Mouse (Mus musculus): Measurements from ENCODE around the gene Tmem97. TPM values are rescaled to one million over a fixed set of nuclear protein-coding genes. Genes with fewer than 3 reads are reported as not detected.
"Not testable (repeated sequence)": the region's sequence is repeated elsewhere in the genome, so short reads cannot be mapped to it uniquely, and the experiment has no call there.

Tmem97 gene
- polyA plus RNA-seq, 1 experiment from 2014 or later = 75.1 TPM

GRCm38 (mm10) chr11:78544449-78545111, 6.0 kb downstream of the Tmem97 start:
- Histone ChIP-seq H3K9me3 (ENCODE audit: control insufficient read depth, low read length) (no peaks in the 10 kb centered on the region), H3K27me3 (ENCODE audit: control insufficient read depth, insufficient read depth, low read length) (no peaks in the 10 kb centered on the region), H3K4me2 (ENCODE audit: low read depth) (no peak overlapping the region), H3K4me1 (ENCODE audit: control insufficient read depth, insufficient read depth, low read length) (peaks cover 9% of the 10 kb centered on the region), H3K27ac (ENCODE audit: low read depth, low read length) (no peak overlapping the region), H3K36me3 (ENCODE audit: control insufficient read depth, insufficient read depth, low read length) (peaks cover 10% of the 10 kb centered on the region; the same call in 1 of the 2 replicates), H3K4me3 (ENCODE audit: low read depth, low read length) (no peak overlapping the region), H3K9ac (ENCODE audit: low read length) (no peak overlapping the region)
- 95% methylated on average over 7 of the region's 7 CpGs for WGBS
- DNase-seq (ENCODE audit: low spot score) (no peak), ATAC-seq (ENCODE audit: insufficient read depth, low FRiP score, low TSS enrichment) (no peak)

- Histone ChIP-seq H3K4me3 (ENCODE audit: low read depth, low read length) (no peak overlapping the region), H3K4me1 (ENCODE audit: control insufficient read depth, insufficient read depth, low read length) (peaks cover 5% of the 10 kb centered on the region; the same call in 1 of the 2 replicates), H3K36me3 (ENCODE audit: control insufficient read depth, insufficient read depth, low read length) (peaks cover 10% of the 10 kb centered on the region; the same call in 1 of the 2 replicates), H3K9ac (ENCODE audit: low read length) (no peak overlapping the region), H3K27me3 (ENCODE audit: control insufficient read depth, insufficient read depth, low read length) (no peaks in the 10 kb centered on the region), H3K9me3 (ENCODE audit: control insufficient read depth, low read length) (no peaks in the 10 kb centered on the region), H3K4me2 (ENCODE audit: low read depth) (no peak overlapping the region), H3K27ac (ENCODE audit: low read depth, low read length) (no peak overlapping the region)
- 89% methylated on average over 3 of the region's 3 CpGs for WGBS
- DNase-seq (ENCODE audit: low spot score) = no peak
- ATAC-seq (ENCODE audit: insufficient read depth, low FRiP score, low TSS enrichment) = no peak
Observed at GRCm38 (mm10) chr11:78540358-78540757, 10.2 kb downstream of the Tmem97 start.

- DNase-seq (ENCODE audit: low spot score) = no peak
- H3K4me2 ChIP-seq (ENCODE audit: low read depth) = peak overlapping the region; percentile 87
- H3K27ac ChIP-seq (ENCODE audit: low read depth, low read length) = peak overlapping the region; percentile 51; the same call in 1 of the 2 replicates
- H3K4me3 ChIP-seq (ENCODE audit: low read depth, low read length) = peak overlapping the region; percentile 75
- H3K9ac ChIP-seq (ENCODE audit: low read length) = peak overlapping the region; percentile 77
- peak; percentile 28 for ATAC-seq (ENCODE audit: insufficient read depth, low FRiP score, low TSS enrichment)
- no peaks in the 10 kb centered on the region for H3K9me3 ChIP-seq (ENCODE audit: control insufficient read depth, low read length)
- H3K36me3 ChIP-seq (ENCODE audit: control insufficient read depth, insufficient read depth, low read length) = peaks cover 4% of the 10 kb centered on the region; the same call in 1 of the 2 replicates
- 4% methylated on average over 14 of the region's 14 CpGs for WGBS
- H3K4me1 ChIP-seq (ENCODE audit: control insufficient read depth, insufficient read depth, low read length) = peaks cover 13% of the 10 kb centered on the region
- no peaks in the 10 kb centered on the region for H3K27me3 ChIP-seq (ENCODE audit: control insufficient read depth, insufficient read depth, low read length)
Observed at GRCm38 (mm10) chr11:78536690-78537084, 13.9 kb downstream of the Tmem97 start.

- ATAC-seq (ENCODE audit: insufficient read depth, low FRiP score, low TSS enrichment) = peak; percentile 96
- Histone ChIP-seq H3K4me3 (ENCODE audit: low read depth, low read length) (peak within 1 kb of the TSS; percentile 75), H3K4me1 (ENCODE audit: control insufficient read depth, insufficient read depth, low read length) (peaks cover 13% of the 10 kb centered on the region), H3K27ac (ENCODE audit: low read depth, low read length) (peak within 1 kb of the TSS; percentile 51), H3K4me2 (ENCODE audit: low read depth) (peak within 1 kb of the TSS; percentile 87), H3K36me3 (ENCODE audit: control insufficient read depth, insufficient read depth, low read length) (peaks cover 4% of the 10 kb centered on the region; the same call in 1 of the 2 replicates), H3K9ac (ENCODE audit: low read length) (peak within 1 kb of the TSS; percentile 77), H3K27me3 (ENCODE audit: control insufficient read depth, insufficient read depth, low read length) (no peaks in the 10 kb centered on the region), H3K9me3 (ENCODE audit: control insufficient read depth, low read length) (no peaks in the 10 kb centered on the region)
- WGBS = under 1% methylated on average over 52 of the region's 52 CpGs
- peak; percentile 98 for DNase-seq (ENCODE audit: low spot score)
Observed at GRCm38 (mm10) chr11:78536080-78536689, 14.4 kb downstream of the Tmem97 start, which contains the start of the genes Tnfaip1 and Ift20. TSS of gene Tnfaip1 (minus strand) at chr11:78536332. TSS of gene Ift20 (plus strand) at chr11:78536361.

GRCm38 (mm10) chr11:78535376-78536079, 15.0 kb downstream of the Tmem97 start:
- Histone ChIP-seq H3K27me3 (ENCODE audit: control insufficient read depth, insufficient read depth, low read length) (no peaks in the 10 kb centered on the region), H3K4me1 (ENCODE audit: control insufficient read depth, insufficient read depth, low read length) (peaks cover 13% of the 10 kb centered on the region), H3K9ac (ENCODE audit: low read length) (peak overlapping the region; percentile 58), H3K27ac (ENCODE audit: low read depth, low read length) (peak overlapping the region; percentile 39), H3K4me3 (ENCODE audit: low read depth, low read length) (peak overlapping the region; percentile 75), H3K4me2 (ENCODE audit: low read depth) (peak overlapping the region; percentile 66), H3K9me3 (ENCODE audit: control insufficient read depth, low read length) (no peaks in the 10 kb centered on the region), H3K36me3 (ENCODE audit: control insufficient read depth, insufficient read depth, low read length) (peaks cover 2% of the 10 kb centered on the region; the same call in 1 of the 2 replicates)
- WGBS = under 1% methylated on average over 23 of the region's 23 CpGs
- peak; percentile 36; the same call in 1 of the 2 replicates for ATAC-seq (ENCODE audit: insufficient read depth, low FRiP score, low TSS enrichment)
- peak; percentile 34 for DNase-seq (ENCODE audit: low spot score)

GRCm38 (mm10) chr11:78534516-78534915, 16.1 kb downstream of the Tmem97 start:
- no peak overlapping the region for H3K4me2 ChIP-seq (ENCODE audit: low read depth)
- no peak overlapping the region for H3K27ac ChIP-seq (ENCODE audit: low read depth, low read length)
- H3K4me3 ChIP-seq (ENCODE audit: low read depth, low read length) = no peak overlapping the region
- no peak for ATAC-seq (ENCODE audit: insufficient read depth, low FRiP score, low TSS enrichment)
- H3K4me1 ChIP-seq (ENCODE audit: control insufficient read depth, insufficient read depth, low read length) = peaks cover 13% of the 10 kb centered on the region
- H3K9ac ChIP-seq (ENCODE audit: low read length) = no peak overlapping the region
- H3K27me3 ChIP-seq (ENCODE audit: control insufficient read depth, insufficient read depth, low read length) = no peaks in the 10 kb centered on the region
- H3K9me3 ChIP-seq (ENCODE audit: control insufficient read depth, low read length) = no peaks in the 10 kb centered on the region
- 91% methylated on average over 4 of the region's 4 CpGs for WGBS
- H3K36me3 ChIP-seq (ENCODE audit: control insufficient read depth, insufficient read depth, low read length) = no peaks in the 10 kb centered on the region; the same call in 1 of the 2 replicates
- no peak for DNase-seq (ENCODE audit: low spot score)

- H3K36me3 ChIP-seq (ENCODE audit: control insufficient read depth, insufficient read depth, low read length); H3K9ac ChIP-seq (ENCODE audit: low read length); H3K27me3 ChIP-seq (ENCODE audit: control insufficient read depth, insufficient read depth, low read length); ATAC-seq (ENCODE audit: insufficient read depth, low FRiP score, low TSS enrichment); DNase-seq (ENCODE audit: low spot score); H3K9me3 ChIP-seq (ENCODE audit: control insufficient read depth, low read length); H3K4me2 ChIP-seq (ENCODE audit: low read depth); H3K4me3 ChIP-seq (ENCODE audit: low read depth, low read length); H3K4me1 ChIP-seq (ENCODE audit: control insufficient read depth, insufficient read depth, low read length); H3K27ac ChIP-seq (ENCODE audit: low read depth, low read length): not testable (repeated sequence)
- 92% methylated on average over 10 of the region's 10 CpGs for WGBS
Observed at GRCm38 (mm10) chr11:78531515-78531914, 19.1 kb downstream of the Tmem97 start.

- ATAC-seq (ENCODE audit: insufficient read depth, low FRiP score, low TSS enrichment) (no peak), DNase-seq (ENCODE audit: low spot score) (no peak)
- Histone ChIP-seq H3K36me3 (ENCODE audit: control insufficient read depth, insufficient read depth, low read length) (peaks cover 12% of the 10 kb centered on the region), H3K27me3 (ENCODE audit: control insufficient read depth, insufficient read depth, low read length) (no peaks in the 10 kb centered on the region), H3K9me3 (ENCODE audit: control insufficient read depth, low read length) (no peaks in the 10 kb centered on the region), H3K27ac (ENCODE audit: low read depth, low read length) (no peak overlapping the region), H3K4me2 (ENCODE audit: low read depth) (no peak overlapping the region), H3K4me3 (ENCODE audit: low read depth, low read length) (no peak overlapping the region), H3K4me1 (ENCODE audit: control insufficient read depth, insufficient read depth, low read length) (peaks cover 8% of the 10 kb centered on the region), H3K9ac (ENCODE audit: low read length) (no peak overlapping the region)
- 80% methylated on average over 6 of the region's 6 CpGs for WGBS
Observed at GRCm38 (mm10) chr11:78531046-78531445, 19.5 kb downstream of the Tmem97 start.
